13 mouse cellular contexts compared by ENCODE assay signal in genomic region chr17:85818098-85818855, GRCm38 (mm10).
A peak's percentile ranks its signal among the peaks of the same experiment; 100 is the strongest.
DNase-seq lines count a peak whose midpoint lies in the region; ATAC-seq and TF ChIP-seq lines count a peak whose summit lies in the region.
"Had no signal": no experiment of that assay in that cellular context is flagged by ENCODE, and none has a peak within 500 bp of the region (broad histone marks: within the 10 kb centered on the region; RNA-seq: fewer than 3 reads in every experiment).

No protein-coding gene starts in this region.

- no peak overlapping the region for H3K4me2 ChIP-seq in neural tube, embryonic 13.5 days
- H3K4me2 ChIP-seq: forebrain, embryonic 15.5 days; liver, embryonic 13.5 days; midbrain, embryonic 11.5 days had no signal

- H3K9me3 ChIP-seq in neural tube, embryonic 13.5 days, result no peaks in the 10 kb centered on the region
- H3K9me3 ChIP-seq: forebrain, embryonic 15.5 days; liver, embryonic 13.5 days had no signal

- H3K9ac ChIP-seq in neural tube, embryonic 13.5 days, result no peak overlapping the region
- H3K9ac ChIP-seq: forebrain, embryonic 15.5 days; liver, embryonic 13.5 days had no signal

- no peaks in the 10 kb centered on the region for H3K36me3 ChIP-seq in neural tube, embryonic 13.5 days
- H3K36me3 ChIP-seq: forebrain, embryonic 15.5 days; liver, embryonic 13.5 days had no signal

- TF ChIP-seq CTCF in left cerebral cortex, adult 2 months (IDR thresholded peaks at IDR 0.05), result no peak

- 54% methylated on average over 17 of the region's 17 CpGs for WGBS in neural tube, embryonic 13.5 days

- H3K4me3 ChIP-seq in left cerebral cortex, adult 2 months, result no peak overlapping the region
- H3K4me3 ChIP-seq in neural tube, embryonic 13.5 days, result no peak overlapping the region
- H3K4me3 ChIP-seq: forebrain, embryonic 15.5 days; liver, embryonic 13.5 days had no signal

- no peak overlapping the region for H3K27ac ChIP-seq in left cerebral cortex, adult 2 months
- peak overlapping the region; percentile 47; the same call in 1 of the 2 replicates for H3K27ac ChIP-seq in neural tube, embryonic 13.5 days (replicated peaks)
- H3K27ac ChIP-seq: forebrain, embryonic 15.5 days; liver, embryonic 13.5 days had no signal

- DNase-seq in adrenal gland, adult 2 months, result peak; percentile 24
- no peak for DNase-seq in adrenal gland, adult 8-10 months
- DNase-seq in left cerebral cortex, postnatal 4 days, result peak; percentile 29
- no peak for DNase-seq in left cerebral cortex, adult 2 months (ENCODE audit: extremely low spot score in 1 of 2, low spot score in 2 of 2)
- peak; percentile 11 for DNase-seq in gastrocnemius, adult 18-20 months (ENCODE audit: low spot score)
- DNase-seq: cerebellum, adult 2 months; layer of hippocampus, adult 9-11 months; liver, embryonic 13.5 days had no signal

- peak; percentile 40; the same call in 1 of the 2 replicates for ATAC-seq in neural tube, embryonic 13.5 days (ENCODE audit: low read depth)
- ATAC-seq in activated CD4-positive, CD25-positive, alpha-beta regulatory T cell, adult 4 months, result no peak
- ATAC-seq in megakaryocyte, adult 5-6 weeks (ENCODE audit: poor library complexity, severe bottlenecking), result no peak
- ATAC-seq: forebrain, embryonic 15.5 days had no signal

- H3K27me3 ChIP-seq in neural tube, embryonic 13.5 days, result no peaks in the 10 kb centered on the region
- H3K27me3 ChIP-seq: forebrain, embryonic 15.5 days; liver, embryonic 13.5 days had no signal

- peaks cover 17% of the 10 kb centered on the region for H3K4me1 ChIP-seq in neural tube, embryonic 13.5 days (replicated peaks)
- H3K4me1 ChIP-seq: liver, embryonic 13.5 days had no signal

- intact Hi-C loops in left cerebral cortex, postnatal 4 days (cut with DNase I), result no loop called here
- intact Hi-C loops in left cerebral cortex, adult 2 months (cut with DNase I), result no loop called here

Comparison
In these comparisons a context has a peak if more than half of its experiments do, and no peak if none do; other contexts are left out.
1. DNase-seq: peak in adrenal gland, adult 2 months (single experiment), left cerebral cortex, postnatal 4 days (single experiment) and gastrocnemius, adult 18-20 months (single experiment); none in adrenal gland, adult 8-10 months (single experiment) and left cerebral cortex, adult 2 months (0 of 2).